Comparison of ENCODE assay signal across 29 mouse cellular contexts in genomic region chr2:126387458-126388037, GRCm38 (mm10).
DNase-seq lines count a peak whose midpoint lies in the region; ATAC-seq and TF ChIP-seq lines count a peak whose summit lies in the region.
"Had no signal": no experiment of that assay in that cellular context is flagged by ENCODE, and none has a peak within 500 bp of the region (broad histone marks: within the 10 kb centered on the region; RNA-seq: fewer than 3 reads in every experiment).

No protein-coding gene starts in this region.

- H3K9me3 ChIP-seq in kidney, postnatal 0 days (replicated peaks; ENCODE audit: low read length) = no peaks in the 10 kb centered on the region
- peaks cover 4% of the 10 kb centered on the region; the same call in 1 of the 2 replicates for H3K9me3 ChIP-seq in megakaryocyte, embryonic 14.5 days
- no peaks in the 10 kb centered on the region for H3K9me3 ChIP-seq in embryonic facial prominence, embryonic 10.5 days
- H3K9me3 ChIP-seq: embryonic facial prominence, embryonic 13.5 days; embryonic facial prominence, embryonic 15.5 days; forebrain, embryonic 10.5 days; forebrain, embryonic 12.5 days; G1E had no signal

- no peak for ATAC-seq in kidney, postnatal 0 days (replicated peaks; ENCODE audit: low FRiP score, low read depth)
- ATAC-seq in hematopoietic stem cell, adult 5-6 weeks (replicated peaks in 1 of 2; ENCODE audit: insufficient read depth in 1 of 2, low FRiP score in 2 of 2, low TSS enrichment in 1 of 2, low read depth in 1 of 2, poor library complexity in 2 of 2, severe bottlenecking in 2 of 2) = peak; percentile 55 to 77
- 0 out of 2 replicates have a peak, but pooled peaks have one; percentile 54 for ATAC-seq in megakaryocyte-erythroid progenitor cell, adult 5-6 weeks (replicated peaks; ENCODE audit: low FRiP score, low TSS enrichment, poor library complexity, severe bottlenecking)
- ATAC-seq: activated CD4-positive, CD25-positive, alpha-beta regulatory T cell, adult 4 months; CD4-positive, CD25-positive, alpha-beta regulatory T cell, adult 4 months; forebrain, embryonic 14.5 days; forebrain, embryonic 16.5 days; Patski had no signal

- H3K9ac ChIP-seq in kidney, postnatal 0 days (ENCODE audit: low read depth, low read length) = no peak overlapping the region
- H3K9ac ChIP-seq: embryonic facial prominence, embryonic 13.5 days; embryonic facial prominence, embryonic 15.5 days; forebrain, embryonic 12.5 days had no signal

- H3K36me3 ChIP-seq in kidney, postnatal 0 days (ENCODE audit: insufficient read depth, low read length) = no peaks in the 10 kb centered on the region
- H3K36me3 ChIP-seq in megakaryocyte, embryonic 14.5 days (replicated peaks; ENCODE audit: low read length) = peaks cover 7% of the 10 kb centered on the region
- H3K36me3 ChIP-seq in embryonic facial prominence, embryonic 10.5 days (replicated peaks) = no peaks in the 10 kb centered on the region
- H3K36me3 ChIP-seq: embryonic facial prominence, embryonic 13.5 days; embryonic facial prominence, embryonic 15.5 days; forebrain, embryonic 10.5 days; forebrain, embryonic 12.5 days; G1E had no signal

- no peaks in the 10 kb centered on the region for H3K4me1 ChIP-seq in kidney, postnatal 0 days (replicated peaks; ENCODE audit: insufficient read depth, low read length)
- H3K4me1 ChIP-seq in megakaryocyte, embryonic 14.5 days = peaks cover 32% of the 10 kb centered on the region
- H3K4me1 ChIP-seq in embryonic facial prominence, embryonic 10.5 days = no peaks in the 10 kb centered on the region
- H3K4me1 ChIP-seq: embryonic facial prominence, embryonic 13.5 days; embryonic facial prominence, embryonic 15.5 days; forebrain, embryonic 10.5 days; forebrain, embryonic 12.5 days had no signal

- H3K4me3 ChIP-seq in kidney, postnatal 0 days (replicated peaks; ENCODE audit: low read depth, low read length) = no peak overlapping the region
- peak overlapping the region; percentile 64 for H3K4me3 ChIP-seq in megakaryocyte, embryonic 14.5 days (replicated peaks)
- H3K4me3 ChIP-seq in embryonic facial prominence, embryonic 10.5 days = no peak overlapping the region
- H3K4me3 ChIP-seq: embryonic facial prominence, embryonic 13.5 days; embryonic facial prominence, embryonic 15.5 days; erythroblast, embryonic 14.5 days; forebrain, embryonic 10.5 days; forebrain, embryonic 12.5 days had no signal

- no peaks in the 10 kb centered on the region for H3K27me3 ChIP-seq in kidney, postnatal 0 days (ENCODE audit: insufficient read depth, low read length)
- H3K27me3 ChIP-seq in megakaryocyte, embryonic 14.5 days (replicated peaks) = no peaks in the 10 kb centered on the region
- no peaks in the 10 kb centered on the region for H3K27me3 ChIP-seq in embryonic facial prominence, embryonic 10.5 days (replicated peaks; ENCODE audit: low read depth, poor library complexity, severe bottlenecking)
- H3K27me3 ChIP-seq: CH12.LX; embryonic facial prominence, embryonic 13.5 days; embryonic facial prominence, embryonic 15.5 days; forebrain, embryonic 12.5 days had no signal

- H3K27ac ChIP-seq in kidney, postnatal 0 days = no peak overlapping the region
- H3K27ac ChIP-seq in embryonic facial prominence, embryonic 10.5 days (replicated peaks) = no peak overlapping the region
- H3K27ac ChIP-seq: embryonic facial prominence, embryonic 13.5 days; embryonic facial prominence, embryonic 15.5 days; forebrain, embryonic 10.5 days; forebrain, embryonic 12.5 days had no signal

- peak; percentile 18 for DNase-seq in kidney, postnatal 0 days (ENCODE audit: low spot score)
- DNase-seq in kidney, postnatal 14 days = no peak
- no peak for DNase-seq in embryonic facial prominence, embryonic 10.5 days (ENCODE audit: low spot score)
- no peak for DNase-seq in right cerebral cortex, postnatal 4 days
- no peak for DNase-seq in right cerebral cortex, adult 18-20 months
- DNase-seq: adrenal gland, postnatal 10 days; adrenal gland, postnatal 25 days; B cell, adult 2 months; cerebellum, adult 11 months; cerebellum, adult 18-20 months; cerebellum, adult 8-10 months; cerebellum, adult 9-11 months; cerebellum, postnatal 14 days; cerebellum, postnatal 36 days had no signal

- WGBS in kidney, postnatal 0 days = 43% methylated on average over 8 of the region's 8 CpGs
- 92% methylated on average over 8 of the region's 8 CpGs for WGBS in embryonic facial prominence, embryonic 10.5 days

- TF ChIP-seq CTCF in kidney, postnatal 0 days (IDR thresholded peaks at IDR 0.05; ENCODE audit: low read depth) = no peak

- no peak overlapping the region for H3K4me2 ChIP-seq in kidney, postnatal 0 days (ENCODE audit: low read length)
- H3K4me2 ChIP-seq: embryonic facial prominence, embryonic 13.5 days; embryonic facial prominence, embryonic 15.5 days; forebrain, embryonic 12.5 days had no signal
